Mouse (Mus musculus) small intestine, adult 2 months (tissue): ENCODE results near the gene Itga6.

Experiments used
- CTCF ChIP-seq: fragments of 200-500 bp; IDR thresholded peaks from 2 replicates; pipeline ENCODE4 v1.5.1; 2012; ENCODE audit warnings: low read depth, mild to moderate bottlenecking, control low read depth, inconsistent platforms, low read length, moderate library complexity, mixed read lengths; ENCODE audit not compliant: insufficient replicate concordance, insufficient read length; ENCODE audit errors: extremely low read depth
- POLR2A ChIP-seq: fragments of 200-500 bp; IDR thresholded peaks from 2 replicates; pipeline ENCODE4 v1.6.1; 2012; ENCODE audit warnings: low read depth, mild to moderate bottlenecking, control low read depth, inconsistent platforms, low read length, moderate library complexity

DNA sequence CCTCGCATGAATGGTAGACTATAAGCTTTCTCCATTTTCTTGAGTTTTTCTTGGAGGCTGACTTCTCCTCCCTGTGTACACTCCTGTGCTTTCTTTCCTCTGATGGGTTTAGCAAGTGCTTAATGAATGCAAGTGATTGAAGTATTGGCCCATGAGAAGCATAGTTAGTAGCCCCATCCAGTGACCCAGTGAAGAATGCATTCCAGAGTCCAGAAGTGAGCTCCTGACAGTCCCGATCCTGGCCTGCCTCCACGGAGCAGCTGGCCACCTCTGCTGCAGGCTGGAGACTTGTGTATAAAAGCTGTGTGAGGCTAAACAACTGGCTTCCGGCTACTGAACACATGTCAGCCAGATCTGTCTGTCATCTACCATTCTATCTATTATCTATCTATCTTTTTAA is 91.8 kb downstream of the Itga6 start:
- TF ChIP-seq CTCF, result no peak
- TF ChIP-seq POLR2A, result no peak
